Mouse (Mus musculus) brain, adult 2 months (tissue): ENCODE results near the gene Znfx1.

Source experiments
- DNase-seq: peaks from one replicate; pipeline ENCODE4 v3.0.0; 2011; ENCODE audit warnings: low read depth, low spot score

Gene Znfx1

GRCm38 (mm10) chr2:167062965-167063880 is at the start of gene Znfx1:
Znfx1 (minus strand) TSS chr2:167063015.
- peak; percentile 96 for DNase-seq

DNA sequence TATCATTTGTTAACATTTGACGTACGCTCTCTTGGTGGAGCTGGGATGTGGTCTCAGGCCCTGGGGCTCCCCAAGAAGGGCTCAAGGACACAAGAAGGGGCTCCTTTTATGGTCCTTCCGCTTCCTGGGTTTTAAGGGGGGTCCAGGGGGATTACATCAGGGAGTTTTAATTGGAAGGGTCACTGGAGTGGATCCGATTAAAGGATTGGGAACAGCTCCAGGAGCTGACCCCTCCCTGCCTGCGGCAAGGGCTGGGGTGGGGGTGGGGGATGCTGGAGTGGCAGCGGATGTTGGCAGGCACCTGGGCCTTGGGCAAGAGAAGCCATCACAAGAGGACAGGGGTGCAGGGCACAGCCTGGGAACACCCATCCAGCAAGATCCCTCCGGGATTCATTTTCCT is 49.4 kb upstream of the Znfx1 start:
- no peak for DNase-seq

GRCm38 (mm10) chr2:167109506-167109905 is 46.7 kb upstream of the Znfx1 start:
- peak; percentile 59 for DNase-seq

DNA sequence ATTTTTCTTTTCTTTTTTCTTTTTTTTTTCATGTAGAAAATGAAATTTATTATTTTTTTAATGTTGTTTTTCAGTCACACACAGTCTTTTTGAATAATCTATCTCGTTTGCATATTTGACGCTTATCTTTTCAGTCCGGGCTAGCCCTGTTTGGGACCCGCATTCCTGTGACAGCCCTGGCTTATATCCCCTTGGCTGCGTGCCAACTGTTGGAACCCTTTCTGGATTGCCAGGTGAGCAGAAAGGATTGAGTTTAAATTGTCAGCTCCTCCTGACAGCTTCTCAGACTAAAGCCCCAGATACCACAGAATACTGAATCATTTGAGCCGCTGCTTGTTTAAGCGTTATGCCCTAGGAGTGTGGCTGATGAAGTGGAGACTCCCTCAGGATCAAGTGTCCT is 40.7 kb upstream of the Znfx1 start:
- DNase-seq: peak; percentile 39

DNA sequence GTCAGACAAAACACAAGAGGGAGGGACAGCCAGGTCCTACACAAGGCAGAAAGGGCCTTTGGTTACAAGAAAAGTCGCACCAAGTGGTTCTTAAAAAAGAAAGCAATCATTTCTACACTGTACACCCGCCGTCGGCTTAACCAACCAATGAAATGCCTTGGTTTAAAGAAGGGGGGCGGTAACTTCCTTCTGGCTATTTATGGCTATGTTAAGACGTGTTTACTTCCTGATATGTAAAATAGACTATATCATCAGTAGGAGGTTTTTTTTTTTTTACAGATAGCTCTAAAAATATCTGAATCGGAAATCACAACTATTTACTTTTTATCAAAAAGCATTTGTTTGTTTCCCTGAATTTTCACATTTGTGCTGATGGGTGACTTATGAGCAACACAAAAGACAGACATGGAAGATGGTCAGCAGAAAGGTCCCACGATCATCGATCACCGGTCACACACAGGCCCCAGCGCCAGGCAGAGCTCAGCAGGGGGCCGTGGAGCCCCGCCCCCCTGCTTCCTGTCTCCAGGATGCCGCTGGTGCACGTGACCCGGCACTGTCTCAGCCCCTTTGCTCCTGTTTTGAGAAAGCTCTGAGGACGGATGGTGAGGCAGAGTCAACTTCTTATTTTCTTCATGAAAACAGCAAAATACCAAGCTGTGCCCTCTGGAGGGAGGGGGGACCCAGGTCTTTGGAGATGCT is 39.1 kb upstream of the Znfx1 start:
- DNase-seq: peak; percentile 28

DNA sequence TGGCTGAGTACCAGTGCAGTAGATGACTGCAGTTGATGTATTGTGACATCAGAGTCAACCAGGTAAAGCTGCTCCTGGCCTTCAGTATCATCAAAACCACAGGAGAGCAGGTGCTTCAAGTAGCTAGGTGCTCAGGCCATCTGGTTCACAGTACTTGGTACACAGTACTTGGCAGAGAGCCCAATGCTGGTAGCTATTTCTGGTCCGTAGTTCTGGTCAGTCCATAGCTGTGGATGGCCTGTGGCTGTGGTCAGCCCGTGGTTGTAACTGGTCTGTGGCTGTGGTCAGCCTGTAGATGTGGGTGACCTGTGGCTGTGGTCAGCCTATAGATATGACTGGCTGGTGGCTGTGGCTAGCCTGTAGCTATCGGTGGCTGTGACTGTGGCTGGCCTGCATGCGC is 31.9 kb upstream of the Znfx1 start:
- DNase-seq: peak; percentile 92

DNA sequence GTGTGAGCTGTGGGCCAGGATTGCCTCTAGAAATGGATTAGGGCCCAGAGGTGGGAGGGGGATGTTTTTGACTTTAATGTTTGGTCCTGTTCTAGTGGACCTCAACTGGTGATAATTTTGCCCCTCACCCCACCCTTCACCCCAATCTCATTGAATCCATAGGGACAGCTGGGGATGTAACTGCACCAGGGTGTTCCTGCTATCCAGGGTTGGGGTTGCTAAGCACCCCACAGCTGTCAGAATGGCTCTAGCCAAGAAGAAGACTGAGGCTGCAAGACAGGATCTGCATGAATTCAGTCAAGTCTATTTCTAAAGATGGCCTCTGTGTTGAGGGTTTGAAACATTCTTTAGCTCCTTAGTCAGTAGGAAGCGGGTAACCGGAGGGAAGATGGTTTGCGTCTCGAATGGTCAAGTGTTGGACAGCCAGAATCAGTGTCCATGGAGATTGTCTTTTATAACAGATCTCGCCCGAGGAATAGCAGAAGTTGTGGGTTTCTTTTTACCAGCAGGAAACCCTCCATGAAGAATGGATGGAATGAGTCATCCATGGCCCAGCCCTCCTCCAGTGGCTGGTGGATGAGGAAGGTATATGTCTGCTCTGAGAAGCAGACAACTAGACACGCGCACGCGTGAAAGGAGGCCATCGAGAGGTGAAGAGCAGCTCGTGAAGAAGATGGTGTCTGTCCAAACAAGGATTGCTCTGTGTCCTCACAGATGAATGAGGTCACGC is 30.5 kb upstream of the Znfx1 start:
- peak; percentile 43 for DNase-seq

DNA sequence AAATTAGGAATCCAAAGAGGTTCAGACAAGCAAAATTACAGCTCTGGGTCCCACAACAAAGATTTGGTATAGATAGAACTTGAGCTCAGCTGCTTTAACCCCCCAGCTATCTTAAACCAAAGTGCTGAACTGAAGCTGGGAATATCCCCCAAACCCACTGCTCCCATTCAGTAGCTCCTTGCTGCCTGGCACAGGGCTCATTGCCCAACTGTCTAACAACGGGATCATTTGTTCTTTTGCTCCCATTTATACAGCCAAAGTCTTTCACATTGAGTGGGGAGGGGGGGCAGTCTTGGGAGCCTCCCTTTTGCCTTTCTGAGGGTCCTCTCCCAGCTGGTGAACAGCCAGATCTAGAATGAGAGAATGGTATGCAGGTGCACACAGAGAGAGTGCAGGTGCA is 27.5 kb upstream of the Znfx1 start:
- no peak for DNase-seq

DNA sequence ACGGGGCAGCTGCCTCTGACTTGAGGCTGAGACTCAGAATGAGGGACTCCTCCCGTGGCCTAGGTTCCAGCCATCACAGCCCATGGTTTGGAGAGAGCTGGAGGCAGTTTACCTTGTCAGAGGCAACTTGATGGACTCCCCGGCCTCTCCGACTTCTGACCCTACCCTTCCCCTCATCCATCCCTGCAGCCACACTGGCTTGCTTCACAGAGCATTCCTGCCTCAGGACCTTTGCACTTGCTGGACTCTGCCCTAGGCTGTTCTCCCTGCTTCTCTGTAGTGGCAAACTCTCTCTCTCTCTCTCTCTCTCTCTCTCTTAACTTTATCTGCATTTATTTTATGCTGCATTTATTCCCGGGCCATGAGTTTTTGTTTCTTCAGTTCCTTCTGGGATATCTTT is 24.0 kb upstream of the Znfx1 start:
- no peak for DNase-seq

DNA sequence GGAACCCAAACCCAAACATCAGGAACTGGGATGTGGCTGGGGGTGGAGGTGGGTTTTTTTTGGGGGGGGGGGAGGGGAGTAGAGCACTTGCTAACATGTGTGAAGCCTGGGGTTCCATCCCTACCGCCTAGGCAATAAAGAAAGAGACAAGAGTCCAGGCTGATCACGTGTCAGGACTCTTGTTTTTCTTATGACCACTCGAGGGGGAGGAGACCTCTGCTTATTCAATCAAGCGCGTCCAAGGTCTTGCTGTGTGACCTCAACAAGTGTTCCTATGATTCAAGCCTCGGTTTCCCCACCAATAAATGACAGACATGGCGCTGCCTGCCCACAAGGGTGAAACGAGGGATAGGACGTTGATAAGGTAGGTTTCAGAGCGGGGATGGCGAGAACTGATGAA is 23.3 kb upstream of the Znfx1 start:
- no peak for DNase-seq

GRCm38 (mm10) chr2:167081639-167082038 is 18.8 kb upstream of the Znfx1 start:
- DNase-seq: peak; percentile 49

- DNase-seq: no peak
Measured at GRCm38 (mm10) chr2:167081135-167081534, 18.3 kb upstream of the Znfx1 start.

DNA sequence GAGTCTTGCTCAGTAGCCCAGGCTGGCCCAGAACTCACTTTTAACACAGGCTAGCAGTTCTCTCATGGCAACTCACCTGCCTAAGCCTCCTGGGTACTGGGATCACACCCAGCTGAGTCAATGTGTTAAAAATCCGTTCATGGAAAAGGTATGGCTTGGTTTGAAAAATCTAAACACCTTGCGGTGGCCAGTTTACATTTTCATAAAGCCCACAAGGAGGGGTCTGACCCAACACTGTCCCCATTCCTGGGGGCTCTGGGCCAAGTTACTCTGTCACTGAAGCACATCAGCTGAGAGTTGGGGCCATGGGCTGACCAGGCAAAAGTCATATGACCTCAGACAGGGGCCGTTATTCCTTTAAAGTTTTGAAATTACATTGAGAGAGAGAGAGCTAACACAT is 17.6 kb upstream of the Znfx1 start:
- DNase-seq: no peak

DNA sequence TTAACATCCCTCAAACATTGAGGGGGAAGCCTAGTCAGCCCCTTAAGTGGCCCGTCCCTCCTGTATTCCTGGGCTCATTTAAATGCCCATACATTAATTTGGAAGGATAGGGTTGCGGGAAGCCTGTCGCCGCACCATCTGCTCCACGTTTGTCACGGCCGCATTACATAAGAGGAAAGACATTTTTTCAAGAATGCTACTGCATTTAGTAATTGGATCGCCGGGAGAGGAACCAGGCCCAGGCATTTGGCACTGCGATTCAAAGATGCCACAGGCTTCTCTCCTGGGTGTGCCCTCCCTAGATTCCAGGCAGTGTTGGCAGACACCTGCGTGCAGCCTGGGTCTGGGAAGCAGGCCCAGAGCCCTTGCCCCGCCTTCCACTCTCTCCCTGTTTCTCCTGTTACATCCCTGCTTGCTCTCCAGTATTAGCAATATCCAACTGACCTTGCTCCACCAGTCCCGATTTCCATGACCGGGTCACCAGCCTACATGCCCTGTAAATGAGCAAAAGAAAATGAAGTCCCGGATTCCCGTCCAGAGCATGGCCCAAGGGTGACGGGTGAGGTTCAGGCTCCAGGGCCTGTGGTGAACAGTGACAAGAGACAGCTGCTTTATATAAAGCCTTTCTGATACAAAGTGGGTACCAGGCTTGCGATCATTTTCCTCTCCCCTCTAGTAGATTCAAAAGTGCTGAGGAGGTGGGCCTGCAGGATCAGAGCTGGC is 16.9 kb upstream of the Znfx1 start:
- DNase-seq: peak; percentile 98

DNA sequence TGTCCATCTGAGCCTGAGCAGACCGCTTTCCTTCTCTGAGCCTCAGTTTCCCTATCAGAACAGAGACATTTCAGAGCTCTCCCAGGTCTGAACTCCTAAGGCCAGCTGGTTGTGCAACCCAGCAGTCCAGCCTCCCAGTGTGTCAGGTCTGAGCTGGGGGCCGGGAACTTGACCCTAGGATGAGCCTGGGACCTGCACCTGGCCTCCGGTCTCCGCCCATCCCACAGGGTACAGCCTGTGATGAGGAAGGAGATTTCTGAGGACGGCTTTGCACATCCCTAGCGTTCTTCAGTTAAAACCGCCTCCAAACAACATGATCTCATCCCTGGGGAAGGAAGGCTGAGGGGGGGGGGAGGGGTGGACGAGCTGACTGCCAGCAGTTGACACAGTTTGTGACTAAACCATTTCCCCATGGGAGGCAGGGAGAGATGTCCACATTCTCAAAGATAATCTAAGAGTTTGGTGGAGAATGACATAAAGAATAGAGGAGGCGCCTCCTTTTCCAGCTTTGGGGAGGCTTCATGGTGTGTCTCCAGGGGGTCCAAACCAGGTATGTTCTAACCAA is 16.2 kb upstream of the Znfx1 start:
- DNase-seq: peak; percentile 90

DNA sequence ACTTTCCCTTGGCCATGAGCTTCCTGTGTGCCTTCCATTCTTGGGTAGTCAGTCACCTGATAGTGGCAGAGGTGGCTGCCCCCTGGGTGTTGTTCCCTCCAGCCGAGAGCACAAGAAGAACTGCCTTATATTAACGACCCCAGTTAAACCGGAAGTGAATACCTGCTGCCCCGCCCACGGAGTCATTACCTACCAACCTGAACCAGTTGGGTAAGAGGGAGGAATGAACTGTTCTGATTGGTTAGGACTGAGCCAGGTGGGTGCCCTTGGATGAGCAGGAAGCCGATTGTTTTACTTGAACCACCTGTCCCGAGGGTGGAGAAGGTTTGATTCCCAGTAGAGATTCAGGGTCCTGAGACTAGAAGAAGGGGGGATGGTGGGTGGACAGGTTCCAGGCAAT is 15.7 kb upstream of the Znfx1 start:
- no peak for DNase-seq

GRCm38 (mm10) chr2:167077199-167077962 is 14.6 kb upstream of the Znfx1 start:
- DNase-seq: no peak

GRCm38 (mm10) chr2:167076759-167077158 is 13.9 kb upstream of the Znfx1 start:
- DNase-seq: no peak

- DNase-seq: no peak
Measured at GRCm38 (mm10) chr2:167076352-167076751, 13.5 kb upstream of the Znfx1 start.

DNA sequence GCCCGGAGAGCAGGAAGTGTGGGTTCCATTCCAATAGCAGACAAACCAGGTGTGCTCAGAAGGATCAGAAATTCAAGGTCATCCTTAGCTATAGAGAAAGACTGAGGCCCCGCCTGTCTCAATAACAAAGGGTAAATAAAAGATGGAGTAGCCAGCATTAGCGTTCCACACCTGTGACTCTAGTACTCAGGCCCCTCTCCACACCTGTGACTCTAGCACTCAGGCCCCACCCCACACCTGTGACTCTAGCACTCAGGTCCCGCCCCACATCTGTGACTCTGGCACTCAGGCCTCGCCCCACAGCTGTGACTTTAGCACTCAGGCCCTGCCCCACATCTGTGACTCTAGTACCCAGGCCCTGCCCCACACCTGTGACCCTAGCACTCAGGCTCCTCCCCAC is 11.8 kb upstream of the Znfx1 start:
- DNase-seq: no peak
